Mouse (Mus musculus) adrenal gland, postnatal 25 days (tissue): ENCODE data around the gene Aff3. TPM values are rescaled to one million over a fixed set of nuclear protein-coding genes. Genes with fewer than 3 reads are reported as not detected.
A peak's percentile ranks its signal among the peaks of the same experiment; 100 is the strongest.

ENCODE experiments used
- DNase-seq: peaks from one replicate; pipeline ENCODE4 v3.0.0; 2021; ENCODE audit warnings: mixed read lengths
- total RNA-seq: library from RNA; stranded (reverse); gene quantifications from 2 replicates; pipeline ENCODE4 v1.2.3, GENCODE M21; 2021

Gene Aff3
- total RNA-seq, 1 experiment from 2014 or later: 2.8 TPM

GRCm38 (mm10) chr1:38489733-38490132 lies 175.0 kb downstream of the Aff3 start:
- DNase-seq: no peak

GRCm38 (mm10) chr1:38488667-38489210 lies 176.0 kb downstream of the Aff3 start:
- no peak for DNase-seq

GRCm38 (mm10) chr1:38487884-38488283 lies 176.9 kb downstream of the Aff3 start:
- no peak for DNase-seq

- DNase-seq: no peak
Observed at GRCm38 (mm10) chr1:38483191-38483590, 181.6 kb downstream of the Aff3 start.

GRCm38 (mm10) chr1:38478246-38478743 lies 186.5 kb downstream of the Aff3 start:
- DNase-seq: no peak

- no peak for DNase-seq
Observed at GRCm38 (mm10) chr1:38470817-38471216, 193.9 kb downstream of the Aff3 start.

GRCm38 (mm10) chr1:38470166-38470565 lies 194.6 kb downstream of the Aff3 start:
- no peak for DNase-seq

- DNase-seq: no peak
Observed at GRCm38 (mm10) chr1:38467305-38468083, 197.3 kb downstream of the Aff3 start.

- no peak for DNase-seq
Observed at GRCm38 (mm10) chr1:38456719-38457269, 208.0 kb downstream of the Aff3 start.

GRCm38 (mm10) chr1:38454921-38455320 lies 209.8 kb downstream of the Aff3 start:
- no peak for DNase-seq

- no peak for DNase-seq
Observed at GRCm38 (mm10) chr1:38451367-38451766, 213.4 kb downstream of the Aff3 start.

- DNase-seq: peak; percentile 15
Observed at GRCm38 (mm10) chr1:38450677-38451076, 214.1 kb downstream of the Aff3 start.

- DNase-seq: no peak
Observed at GRCm38 (mm10) chr1:38449816-38450478, 214.8 kb downstream of the Aff3 start.

GRCm38 (mm10) chr1:38448854-38449253 lies 215.9 kb downstream of the Aff3 start:
- no peak for DNase-seq

GRCm38 (mm10) chr1:38447581-38447980 lies 217.2 kb downstream of the Aff3 start:
- DNase-seq: no peak

GRCm38 (mm10) chr1:38446152-38446820 lies 218.5 kb downstream of the Aff3 start:
- DNase-seq: no peak

- DNase-seq: no peak
Observed at GRCm38 (mm10) chr1:38442887-38443286, 221.9 kb downstream of the Aff3 start.

- DNase-seq: no peak
Observed at GRCm38 (mm10) chr1:38442479-38442878, 222.3 kb downstream of the Aff3 start.

GRCm38 (mm10) chr1:38441800-38442199 lies 223.0 kb downstream of the Aff3 start:
- DNase-seq: no peak

GRCm38 (mm10) chr1:38440471-38440815 lies 224.3 kb downstream of the Aff3 start:
- no peak for DNase-seq

- no peak for DNase-seq
Observed at GRCm38 (mm10) chr1:38439751-38440470, 224.8 kb downstream of the Aff3 start.

GRCm38 (mm10) chr1:38438447-38438846 lies 226.3 kb downstream of the Aff3 start:
- no peak for DNase-seq
